Mouse (Mus musculus): ENCODE measurements around the gene Ttll4.

The Ttll4 gene

DNA sequence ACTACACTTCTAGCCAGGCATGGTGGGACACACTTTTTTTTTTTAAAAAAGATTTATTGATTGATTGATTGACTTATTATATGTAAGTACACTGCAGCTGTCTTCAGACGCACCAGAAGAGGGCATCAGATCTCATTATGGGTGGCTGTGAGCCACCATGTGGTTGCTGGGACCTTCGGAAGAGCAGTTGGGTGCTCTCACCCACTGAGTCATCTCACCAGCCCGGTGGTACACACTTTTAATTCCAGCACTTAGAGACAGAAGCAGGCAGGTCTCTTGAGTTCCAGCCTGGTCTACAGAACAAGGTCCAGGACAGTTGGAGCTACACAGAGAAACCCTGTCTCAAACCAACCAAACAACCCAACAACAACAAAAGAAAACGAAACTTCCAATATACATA, 50.5 kb downstream of the Ttll4 start:
- no peak for DNase-seq (ENCODE audit: low spot score in 2 of 2)

GRCm38 (mm10) chr1:74712461-74713098, 51.0 kb downstream of the Ttll4 start:
- no peak for DNase-seq (ENCODE audit: low spot score in 2 of 2)

- peak; percentile 63 to 80 for DNase-seq (ENCODE audit: low spot score in 2 of 2)
These were observed 51.7 kb downstream of the Ttll4 start, which contains the start of gene Cyp27a1 for GRCm38 (mm10) chr1:74713099-74713858. TSS of gene Cyp27a1 (plus strand) at chr1:74713574.

GRCm38 (mm10) chr1:74713859-74714730, 52.5 kb downstream of the Ttll4 start:
- no peak for DNase-seq (ENCODE audit: low spot score in 2 of 2)

DNA sequence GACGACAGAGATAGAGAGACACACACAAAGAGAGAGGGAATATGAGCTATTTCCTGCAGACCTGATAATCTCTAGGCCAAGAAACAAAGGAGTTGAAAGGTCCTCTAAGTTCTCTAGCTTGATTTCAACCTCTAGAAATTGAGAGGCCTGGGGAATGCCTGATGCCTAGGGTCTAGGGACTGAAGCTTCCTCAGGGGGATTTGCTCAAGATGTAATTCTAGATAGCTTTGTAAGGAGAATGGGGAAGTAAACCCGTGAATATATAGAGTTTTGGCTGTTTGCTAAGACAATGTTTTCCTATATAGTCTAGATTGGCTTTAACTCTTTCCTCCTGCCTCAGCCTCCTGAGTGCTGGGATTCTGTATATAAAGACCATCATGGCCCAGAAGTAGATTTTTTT, 53.4 kb downstream of the Ttll4 start:
- no peak for DNase-seq (ENCODE audit: low spot score in 2 of 2)

DNA sequence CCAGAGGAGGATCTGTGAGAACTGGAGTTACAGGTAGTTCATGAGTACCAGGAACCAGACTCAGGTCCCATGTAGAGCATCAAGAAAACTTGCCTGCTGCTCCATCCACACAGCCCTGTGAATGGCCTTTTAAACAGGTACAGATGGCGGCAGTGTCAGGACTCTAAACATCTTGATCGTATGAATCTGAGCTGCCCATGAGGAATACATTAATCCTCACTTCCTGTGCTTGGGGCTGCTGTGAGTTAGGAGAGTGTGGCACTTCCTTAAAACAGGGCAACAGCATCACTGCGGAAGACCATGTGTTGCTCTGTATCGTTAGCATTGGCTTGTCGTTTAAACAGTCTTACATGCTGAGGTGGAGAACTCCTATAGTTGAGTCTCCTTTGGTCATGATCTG, 53.9 kb downstream of the Ttll4 start:
- DNase-seq (ENCODE audit: low spot score in 2 of 2), result no peak

DNA sequence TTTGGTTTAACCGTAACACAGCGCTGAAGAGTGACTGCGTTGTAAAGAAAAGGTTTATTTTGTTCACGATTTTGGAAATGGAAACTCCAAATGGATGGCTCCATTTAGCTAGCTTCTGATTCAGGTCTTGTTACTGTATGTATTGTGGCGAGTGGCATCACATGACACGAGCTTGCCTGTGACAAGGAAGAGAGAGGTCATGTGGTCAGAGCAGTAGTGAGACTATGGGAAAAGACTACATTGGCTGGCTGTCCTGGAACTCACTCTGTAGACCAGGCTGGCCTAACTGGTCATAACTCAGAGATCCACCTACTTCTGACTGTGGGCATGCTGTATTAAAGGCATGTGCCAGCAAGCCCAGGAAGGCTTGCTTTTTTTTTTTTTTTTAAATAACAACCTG, 54.3 kb downstream of the Ttll4 start:
- DNase-seq (ENCODE audit: low spot score in 2 of 2), result no peak

DNA sequence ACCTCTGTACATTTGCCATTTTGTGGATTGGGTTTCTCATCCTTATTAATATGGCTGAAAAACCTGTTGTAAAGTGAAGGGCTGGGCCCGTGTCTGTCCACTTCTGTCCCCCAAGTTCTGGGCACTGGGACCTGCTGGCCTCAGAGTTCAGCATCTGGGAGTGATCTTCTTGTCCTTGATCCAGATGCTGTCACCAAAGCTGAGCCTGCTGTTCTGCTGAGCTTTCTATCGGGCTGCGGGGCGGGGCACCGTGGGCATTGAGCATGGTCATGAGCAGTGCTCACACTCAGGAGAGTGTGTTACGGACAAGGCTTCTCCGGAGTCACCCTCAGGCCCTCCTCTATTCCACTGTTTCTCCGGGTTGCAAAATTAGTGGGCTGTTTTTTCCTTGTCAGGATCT, 56.6 kb downstream of the Ttll4 start:
- DNase-seq (ENCODE audit: low spot score in 2 of 2), result no peak

GRCm38 (mm10) chr1:74719281-74719680, 57.7 kb downstream of the Ttll4 start:
- no peak for DNase-seq (ENCODE audit: low spot score in 2 of 2)

GRCm38 (mm10) chr1:74721657-74722056, 60.1 kb downstream of the Ttll4 start:
- DNase-seq (ENCODE audit: low spot score in 2 of 2), result no peak

DNA sequence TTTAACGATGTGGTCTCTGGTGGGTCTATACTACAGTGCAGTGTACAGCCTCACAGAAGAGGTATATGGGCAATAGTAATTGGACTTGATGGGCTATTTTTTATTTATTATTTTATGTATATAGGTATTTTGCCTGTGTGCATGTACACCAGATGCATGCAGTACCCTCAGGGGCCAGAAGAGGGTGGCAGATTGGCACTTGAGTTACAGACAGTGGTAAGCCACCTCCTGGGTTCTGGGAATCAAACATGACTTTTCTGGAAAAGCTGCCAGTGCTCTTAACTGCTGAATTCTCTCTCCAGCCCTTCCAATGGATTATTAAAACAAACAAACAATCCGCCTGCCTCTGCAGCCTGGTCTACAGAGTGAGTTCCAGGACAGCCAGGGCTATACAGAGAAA, 62.2 kb downstream of the Ttll4 start:
- no peak for DNase-seq (ENCODE audit: low spot score in 2 of 2)

GRCm38 (mm10) chr1:74726114-74726513, 64.6 kb downstream of the Ttll4 start:
- no peak for DNase-seq (ENCODE audit: low spot score in 2 of 2)

GRCm38 (mm10) chr1:74726674-74727073, 65.1 kb downstream of the Ttll4 start:
- no peak for DNase-seq (ENCODE audit: low spot score in 2 of 2)

- no peak for DNase-seq (ENCODE audit: low spot score in 2 of 2)
These were observed 66.9 kb downstream of the Ttll4 start for GRCm38 (mm10) chr1:74728446-74728845.

- no peak for DNase-seq (ENCODE audit: low spot score in 2 of 2)
These were observed 75.4 kb downstream of the Ttll4 start for GRCm38 (mm10) chr1:74736977-74737376.

DNA sequence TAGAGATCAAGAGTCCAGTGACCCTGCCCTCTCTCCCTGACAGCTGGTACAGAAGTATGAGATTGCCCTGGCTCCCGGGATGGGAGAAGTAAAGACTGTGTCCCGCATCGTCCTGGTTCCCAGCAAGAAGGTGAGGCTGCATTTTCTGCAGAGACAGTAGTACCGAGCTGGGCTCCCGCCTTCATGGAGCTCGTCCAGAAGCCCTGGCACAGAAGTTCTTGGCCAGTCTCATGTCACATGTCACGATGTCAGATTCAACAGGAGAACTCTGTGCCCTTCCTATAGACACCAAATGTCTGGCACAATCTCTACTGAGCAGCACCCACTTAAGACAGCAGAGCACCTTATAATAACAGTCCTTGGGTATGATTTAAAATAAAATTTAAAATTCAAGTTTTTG, 76.0 kb downstream of the Ttll4 start:
- no peak for DNase-seq (ENCODE audit: low spot score in 2 of 2)

DNA sequence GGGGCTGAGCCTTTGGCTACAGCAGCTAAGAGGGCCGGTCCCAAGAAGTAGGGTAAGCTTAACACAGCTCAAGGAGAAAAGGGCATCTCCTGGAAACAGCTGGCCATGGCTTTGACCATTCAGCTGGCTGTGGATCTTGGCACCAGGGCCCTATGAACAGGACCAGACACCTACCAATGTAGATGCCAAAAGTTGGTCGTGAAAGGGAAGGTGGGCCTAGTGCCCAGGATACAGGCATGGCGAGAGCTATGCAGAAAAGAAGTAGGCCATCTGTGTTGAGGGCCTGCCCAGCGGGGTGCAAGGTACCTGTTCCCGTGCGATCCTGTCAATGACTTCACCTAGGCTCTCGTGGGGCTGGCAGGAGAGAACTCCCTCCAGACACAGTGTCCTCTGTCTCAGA, 79.3 kb downstream of the Ttll4 start:
- DNase-seq (ENCODE audit: low spot score in 2 of 2), result no peak

- DNase-seq (ENCODE audit: low spot score in 2 of 2), result no peak
These were observed 85.8 kb downstream of the Ttll4 start for GRCm38 (mm10) chr1:74747335-74747734.

DNA sequence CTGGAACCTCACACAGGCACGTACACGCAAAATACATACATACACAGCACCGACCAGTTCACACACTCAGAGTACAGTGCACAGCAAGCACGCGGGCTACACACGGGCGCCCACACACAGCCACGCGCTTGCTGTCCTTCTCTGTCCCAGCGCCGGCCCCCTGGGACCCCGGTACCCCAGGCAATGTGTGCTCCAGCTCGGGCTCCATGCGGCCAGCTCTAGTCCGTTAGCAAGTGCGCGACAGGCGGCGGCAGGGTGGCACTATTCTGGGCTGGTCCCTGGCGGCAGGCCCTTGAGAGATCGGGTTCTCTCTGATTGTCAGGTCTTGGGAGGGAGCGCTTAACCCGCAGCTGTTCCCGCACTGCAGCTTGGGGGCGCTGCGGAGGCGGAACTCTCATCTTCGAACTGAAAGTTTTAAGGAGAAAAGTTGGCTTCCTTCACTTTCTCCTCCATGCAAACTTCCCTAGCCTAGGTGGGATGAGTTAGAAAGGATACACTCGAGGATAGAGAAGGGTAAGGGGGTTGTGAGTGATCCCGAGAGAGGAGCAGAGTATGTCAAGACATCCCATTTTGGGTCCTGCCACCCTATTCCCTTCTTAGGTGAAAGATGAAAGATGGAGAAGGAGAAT, 87.2 kb downstream of the Ttll4 start, which contains the start of gene Prkag3:
Gene Prkag3, minus strand, starts transcription at position 579 of the 629 bp plus-strand sequence.
- peak in 1 of 2 experiments; percentile 57 for DNase-seq (ENCODE audit: low spot score in 2 of 2)

DNA sequence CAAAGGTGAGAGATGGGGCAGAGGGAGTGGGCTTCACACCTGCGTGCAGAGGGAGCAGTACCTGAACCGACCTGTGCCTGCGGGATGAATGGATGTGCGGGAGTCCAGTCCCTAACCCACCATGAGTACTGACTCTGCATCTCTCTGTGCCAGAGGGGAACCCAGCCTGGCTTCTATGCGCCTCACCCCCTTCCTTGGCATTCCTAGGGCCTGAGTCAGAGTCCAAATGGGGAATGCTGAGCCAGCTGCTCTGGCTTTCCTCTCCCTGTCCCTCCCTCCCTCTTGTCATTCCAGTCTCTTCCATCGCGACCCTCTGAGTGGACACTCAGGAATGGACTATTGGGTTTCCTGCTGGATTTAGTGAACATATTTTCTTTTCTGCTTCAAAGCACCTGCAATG, 87.8 kb downstream of the Ttll4 start:
- DNase-seq (ENCODE audit: low spot score in 2 of 2), result peak; percentile 43 to 57

DNA sequence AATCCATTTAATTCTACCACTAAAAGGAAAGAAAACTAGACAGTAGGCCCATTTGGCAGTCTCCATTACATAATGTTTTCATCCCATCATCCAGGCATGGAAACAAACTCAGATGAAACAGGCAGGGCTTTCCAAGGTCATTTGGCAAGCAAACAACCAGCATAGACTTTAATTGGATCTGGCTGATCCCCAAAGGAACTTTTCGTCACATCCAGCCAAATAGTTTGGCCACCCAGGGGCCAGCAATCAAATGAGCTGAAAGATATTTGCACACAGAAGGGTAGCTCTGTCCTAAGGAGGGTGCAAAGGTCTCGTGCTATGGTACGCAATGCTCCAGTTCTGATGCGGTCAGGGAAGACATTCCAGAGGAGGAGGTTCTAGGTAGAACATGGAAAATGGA, 89.1 kb downstream of the Ttll4 start:
- no peak for DNase-seq (ENCODE audit: low spot score in 2 of 2)

DNA sequence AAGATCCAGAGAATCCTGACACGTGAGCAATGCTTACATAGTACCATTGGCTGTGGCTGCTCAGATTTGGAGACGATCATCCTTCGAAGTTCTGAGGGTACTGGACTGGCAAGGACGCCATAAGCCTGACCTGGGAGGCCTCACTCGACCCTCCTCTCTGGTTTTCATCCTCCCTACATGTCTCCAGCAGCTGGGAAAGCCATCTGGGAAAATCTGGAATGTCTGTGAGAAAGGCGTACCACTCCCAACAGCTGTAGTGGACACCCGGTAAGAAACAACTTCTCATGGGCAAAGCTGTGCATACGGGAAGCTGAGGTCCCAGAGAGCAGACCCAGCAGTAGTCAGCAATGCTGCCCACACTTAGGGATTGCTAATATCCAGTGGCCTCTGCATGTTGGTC, 90.6 kb downstream of the Ttll4 start:
- no peak for DNase-seq (ENCODE audit: low spot score in 2 of 2)
